Mouse (Mus musculus) natural killer cell, adult 2 months (primary cell): ENCODE data around the gene Gnb1.

ENCODE experiments used
- DNase-seq, 2 experiments: peaks; one replicate each; pipeline ENCODE4 v3.0.0; 2022; ENCODE audit warnings: low spot score in 2 of 2

Gnb1 gene

DNA sequence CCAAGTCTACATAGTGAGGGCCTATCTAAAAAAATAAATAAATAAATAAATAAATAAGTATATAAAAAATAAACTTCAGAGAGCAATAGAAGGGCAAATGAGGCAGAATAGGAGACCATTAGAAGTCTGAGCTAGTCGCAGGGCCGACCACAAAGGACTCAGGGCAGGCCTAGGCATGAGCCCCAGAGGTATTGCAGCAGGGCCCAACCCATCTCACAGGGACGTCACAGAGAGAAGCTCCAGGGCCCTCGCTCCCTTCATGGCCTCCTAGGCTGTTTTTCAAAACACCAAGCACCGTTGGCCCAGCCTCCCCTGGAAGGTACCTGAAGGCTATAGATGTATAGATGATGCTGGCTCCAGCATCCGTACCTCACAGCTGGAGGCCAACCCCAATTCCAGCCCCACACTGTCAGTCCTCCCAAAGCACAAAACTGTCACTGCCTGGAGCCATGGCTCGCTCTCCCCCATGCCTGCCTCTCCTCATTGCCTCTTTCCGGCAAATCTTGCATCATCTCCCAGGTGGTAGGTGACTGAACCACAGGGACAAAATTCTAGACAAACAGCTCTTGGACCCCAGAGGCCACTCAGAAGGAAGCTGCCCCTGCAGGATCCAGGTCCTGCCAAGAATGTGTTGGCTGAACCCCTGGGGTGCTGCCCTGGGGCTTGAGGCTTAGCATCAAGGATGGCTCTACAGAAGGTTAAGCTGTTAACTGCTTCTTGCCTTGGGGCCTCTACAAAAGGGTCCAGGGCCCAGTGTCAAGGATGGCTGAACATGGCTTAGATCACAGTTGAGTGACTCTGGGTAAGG is 8.2 kb upstream of the Gnb1 start:
- DNase-seq, result no peak

DNA sequence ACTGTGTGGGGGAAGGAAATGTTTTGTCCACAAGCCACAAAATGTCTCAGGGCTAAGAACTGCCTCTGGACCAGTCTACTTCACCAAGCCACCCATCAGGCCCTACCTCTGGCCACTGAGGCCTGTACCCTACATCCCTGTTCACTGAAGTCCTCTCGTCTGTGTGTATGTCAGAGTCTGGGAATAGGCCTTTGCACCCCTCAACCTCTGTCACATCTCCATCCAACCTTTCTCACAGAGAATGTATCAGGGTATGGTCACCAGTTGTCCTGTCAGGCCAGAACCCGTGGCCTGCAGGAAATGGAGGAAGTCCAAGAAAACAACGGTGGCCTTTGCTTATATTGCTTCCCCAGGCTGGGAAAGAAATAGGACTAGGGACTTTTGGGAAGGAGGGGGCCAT is 5.6 kb upstream of the Gnb1 start:
- DNase-seq, result no peak

DNA sequence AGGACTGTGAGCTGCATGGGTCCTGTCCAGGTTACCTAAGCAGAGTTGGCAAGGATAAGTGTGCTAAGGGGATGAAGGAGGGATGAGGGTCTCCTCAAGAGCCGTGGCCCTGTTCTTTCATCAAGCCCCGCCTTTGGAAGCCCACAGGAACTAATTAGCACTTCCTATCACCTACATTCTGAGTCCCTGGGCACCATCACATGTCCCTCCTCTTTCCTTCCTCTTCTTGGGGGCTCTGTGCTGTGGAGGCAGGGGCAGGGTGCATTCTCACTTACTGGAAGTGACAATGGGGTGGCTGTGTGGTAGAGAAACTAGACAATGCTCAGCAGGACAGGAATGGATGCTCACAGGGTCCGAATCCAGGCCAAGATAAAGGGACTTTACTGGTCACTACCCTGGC is 3.4 kb upstream of the Gnb1 start:
- DNase-seq, result no peak

DNA sequence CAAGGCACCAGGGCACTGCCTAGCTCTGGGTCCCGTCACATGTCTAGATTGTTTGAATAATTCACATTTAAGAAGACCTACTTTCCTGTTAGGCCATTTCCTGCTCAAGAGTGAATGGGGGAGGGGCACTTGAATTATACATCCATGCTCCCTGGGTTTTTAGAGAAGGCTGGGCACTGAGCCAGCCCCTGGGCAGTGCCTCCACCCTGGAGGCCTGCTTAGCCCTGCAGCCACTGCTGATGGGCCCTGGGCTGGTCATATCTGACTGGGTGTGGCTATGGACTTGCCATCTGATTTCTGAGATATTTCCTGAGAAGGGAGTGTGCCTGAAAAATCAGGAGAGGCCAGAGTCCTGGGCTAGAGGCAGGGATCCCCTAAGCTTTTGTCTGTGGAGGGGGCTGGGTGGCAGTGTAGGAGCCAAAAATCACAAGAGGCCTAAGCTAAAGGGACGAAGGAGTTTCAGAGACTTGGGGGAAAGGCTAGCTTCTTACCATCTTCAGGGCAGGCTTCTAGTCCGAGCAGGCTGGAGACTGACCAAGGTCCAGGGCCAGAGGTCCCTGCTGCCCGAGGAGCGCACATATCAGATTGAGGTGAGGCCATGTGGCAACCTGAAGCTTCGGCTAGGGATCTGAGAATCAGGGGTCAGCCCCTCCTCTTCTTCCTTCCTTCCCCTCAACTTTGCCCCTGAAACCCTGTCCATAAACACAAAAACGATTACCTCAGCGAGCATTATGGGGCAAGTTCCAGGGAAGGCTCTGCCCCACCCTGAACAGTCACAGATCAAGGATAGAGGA is 2.7 kb upstream of the Gnb1 start:
- no peak for DNase-seq

GRCm38 (mm10) chr4:155489101-155489970 is 1.8 kb upstream of the Gnb1 start:
- DNase-seq, result no peak

DNA sequence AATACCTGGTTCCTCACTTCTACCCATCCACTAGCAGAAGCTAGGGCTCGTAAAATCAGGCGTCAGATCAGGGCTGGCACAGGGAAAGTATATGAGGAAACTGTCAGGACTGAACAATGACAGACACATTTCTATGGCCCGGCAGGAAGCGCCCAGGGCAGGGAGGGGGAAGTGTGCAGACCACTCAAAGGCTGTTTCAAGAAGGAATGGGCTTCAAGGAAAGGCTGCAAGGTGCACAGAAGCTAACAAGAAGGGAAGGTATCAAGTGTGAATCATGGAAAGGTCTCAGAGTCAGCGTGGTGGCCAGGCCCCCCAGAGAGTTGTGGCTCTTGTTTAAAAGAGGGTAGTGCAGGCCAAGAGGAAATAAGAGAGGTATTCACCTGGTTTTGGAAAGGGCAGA is 705 bp upstream of the Gnb1 start:
- no peak for DNase-seq

DNA sequence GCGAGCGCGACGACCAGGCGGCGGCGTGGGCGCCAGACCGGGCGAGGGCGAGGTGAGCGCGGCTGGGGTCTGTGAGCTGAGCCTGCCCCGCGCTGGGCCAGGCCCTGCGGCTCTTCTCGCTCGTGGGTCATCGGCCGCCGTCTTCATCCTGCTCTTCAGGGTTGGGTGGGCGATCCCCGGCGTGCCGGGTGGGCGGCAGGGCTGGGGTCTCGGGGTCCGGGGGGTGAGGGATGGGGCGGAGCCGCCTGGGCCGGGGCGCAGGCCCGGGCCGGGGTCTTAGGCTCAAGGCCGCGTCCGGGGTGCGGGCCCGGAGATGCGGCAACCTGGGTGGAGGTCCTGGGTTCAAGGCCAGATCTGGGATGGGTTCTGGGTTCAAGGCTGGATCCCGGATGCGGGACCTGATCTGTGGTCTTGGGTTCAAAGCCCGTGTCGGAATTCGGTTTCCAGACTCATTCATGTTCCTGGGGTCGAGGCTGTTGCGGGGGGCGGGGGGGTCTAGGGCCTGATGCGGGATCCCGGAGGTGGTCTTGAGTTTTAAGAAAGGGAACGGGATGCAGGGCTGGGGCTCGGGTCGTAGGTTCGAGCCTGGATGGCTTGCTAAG is 469 bp downstream of the Gnb1 start:
- peak; percentile 14 to 28 for DNase-seq

DNA sequence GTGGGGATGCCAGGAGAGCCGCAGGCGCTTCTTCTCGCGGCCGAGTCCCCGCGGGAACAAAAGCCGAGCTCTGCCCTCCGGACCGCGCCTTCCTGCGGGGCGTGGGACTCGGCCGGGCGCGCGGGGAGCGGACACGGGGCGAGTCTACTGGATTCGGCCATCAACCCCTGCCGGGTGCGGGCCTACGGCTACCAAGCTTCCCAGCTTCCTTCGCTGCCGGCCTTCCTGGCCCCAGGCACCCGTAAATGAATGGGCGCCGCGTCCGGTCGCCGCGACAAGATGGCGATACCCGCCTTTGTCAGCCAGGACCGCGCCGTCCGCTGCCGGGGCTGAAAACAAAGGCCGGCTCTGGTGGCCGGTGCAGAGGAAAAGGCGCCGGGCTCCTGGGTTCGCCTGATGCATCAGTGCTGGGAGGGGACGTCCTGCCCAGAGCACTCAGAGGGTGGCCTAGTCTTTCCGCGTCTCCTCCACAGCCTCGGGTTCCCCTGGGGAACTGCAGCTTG is 1.0 kb downstream of the Gnb1 start:
- peak; percentile 39 to 40 for DNase-seq

DNA sequence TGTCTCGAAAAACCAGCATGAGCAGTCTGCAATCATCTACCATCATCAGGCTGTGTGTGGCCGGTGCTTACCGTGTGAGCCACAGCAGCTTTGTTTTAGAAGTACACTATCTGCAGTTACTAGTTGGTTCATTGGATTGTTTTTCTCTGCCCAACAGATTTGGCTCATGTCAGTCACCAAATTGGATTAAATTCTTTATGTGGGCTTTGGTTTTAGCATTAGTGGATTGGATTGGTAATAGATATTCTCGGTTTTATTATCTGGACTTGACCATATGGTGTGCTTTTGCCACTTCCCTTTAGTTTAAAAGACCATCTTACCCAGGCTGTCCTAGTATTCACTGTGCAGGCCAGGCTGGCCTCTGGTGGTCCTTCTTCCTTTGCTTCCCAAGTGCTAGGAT is 3.7 kb downstream of the Gnb1 start:
- DNase-seq, result no peak

GRCm38 (mm10) chr4:155497963-155498362 is 6.8 kb downstream of the Gnb1 start:
- no peak for DNase-seq

GRCm38 (mm10) chr4:155501126-155501525 is 10.0 kb downstream of the Gnb1 start:
- DNase-seq, result no peak

DNA sequence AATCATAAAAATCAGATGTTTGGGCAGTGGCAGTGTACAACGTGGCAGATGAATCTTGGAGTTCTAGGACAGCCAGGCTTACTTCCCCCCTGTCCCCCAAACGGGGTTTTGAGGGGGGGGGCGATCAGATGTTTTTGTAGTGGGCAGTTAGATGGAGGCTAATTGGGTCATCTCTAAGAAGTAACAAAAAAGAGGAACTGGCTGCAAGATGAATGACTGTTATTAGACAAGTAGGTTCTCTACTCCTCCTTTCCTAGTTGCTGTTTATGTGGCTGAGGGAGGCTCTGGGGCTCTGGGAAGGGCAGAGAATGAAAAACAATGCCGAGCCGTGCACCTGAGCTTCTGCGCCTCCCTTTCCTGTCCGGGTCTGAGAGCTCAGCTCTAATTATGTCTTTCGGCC is 13.9 kb downstream of the Gnb1 start:
- no peak for DNase-seq

GRCm38 (mm10) chr4:155505671-155506295 is 14.6 kb downstream of the Gnb1 start:
- DNase-seq, result no peak

- DNase-seq, result no peak
Observed at GRCm38 (mm10) chr4:155508614-155509013, 17.5 kb downstream of the Gnb1 start.

- no peak for DNase-seq
Observed at GRCm38 (mm10) chr4:155510981-155511380, 19.8 kb downstream of the Gnb1 start.

GRCm38 (mm10) chr4:155514810-155515209 is 23.6 kb downstream of the Gnb1 start:
- DNase-seq, result no peak

- no peak for DNase-seq
Observed at GRCm38 (mm10) chr4:155517948-155518517, 26.9 kb downstream of the Gnb1 start.

DNA sequence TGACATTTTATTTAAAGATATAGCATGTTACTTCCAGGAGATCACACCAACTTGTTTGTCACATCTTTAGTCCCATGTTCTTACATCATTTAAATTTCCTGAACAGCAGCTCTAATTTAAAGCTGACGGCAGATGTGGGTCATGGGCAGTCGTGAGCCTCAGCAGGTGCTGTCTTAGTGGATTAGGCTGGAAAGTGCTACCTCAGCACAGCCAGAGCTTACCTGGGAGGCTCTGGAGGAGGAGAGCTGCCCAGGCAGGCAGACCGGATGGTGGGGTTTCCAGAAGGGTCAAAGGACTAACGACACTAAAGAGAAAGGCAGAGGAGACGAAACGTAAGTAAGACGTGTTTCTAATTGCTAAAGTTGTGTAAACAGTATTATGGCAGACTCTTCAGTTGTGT is 31.2 kb downstream of the Gnb1 start:
- no peak for DNase-seq

DNA sequence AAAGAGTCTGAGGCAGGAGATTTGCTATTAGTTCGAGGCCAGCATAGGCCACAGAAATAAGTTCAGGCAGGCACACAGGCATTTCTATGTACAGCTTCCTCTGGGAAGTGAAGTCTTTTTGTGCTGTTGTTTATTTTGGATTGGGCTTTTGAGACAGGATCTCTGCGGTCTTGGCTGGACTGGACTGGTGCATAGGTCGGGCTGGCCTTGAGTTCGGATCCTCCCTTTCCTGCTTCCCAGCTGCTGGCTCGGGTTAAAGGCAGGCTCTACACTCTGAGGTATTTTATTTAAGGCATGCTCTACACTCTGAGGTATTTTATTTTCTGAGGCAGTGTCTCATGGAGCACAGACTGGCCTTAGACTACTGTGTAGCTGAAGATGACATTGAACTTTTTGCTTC is 34.6 kb downstream of the Gnb1 start:
- no peak for DNase-seq

GRCm38 (mm10) chr4:155529294-155529693 is 38.1 kb downstream of the Gnb1 start:
- no peak for DNase-seq

DNA sequence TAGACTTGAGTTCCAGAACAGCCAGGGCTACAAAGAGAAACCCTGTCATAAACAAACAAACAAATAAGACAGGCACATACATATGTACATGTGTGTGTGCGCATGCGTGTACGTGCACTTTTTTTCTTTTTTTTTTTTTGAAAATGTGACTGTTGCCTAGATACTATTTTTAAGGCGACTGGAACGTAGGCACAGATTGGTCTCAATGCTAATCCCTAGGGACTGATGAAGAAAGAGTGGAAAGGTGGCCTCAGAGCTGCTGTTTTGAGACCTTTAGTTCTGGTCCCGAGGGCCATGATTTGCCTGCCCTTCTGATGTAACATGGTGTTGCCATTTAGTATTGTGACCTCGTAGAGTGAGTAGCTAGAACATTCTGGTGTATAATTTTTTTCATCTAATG is 58.8 kb downstream of the Gnb1 start:
- no peak for DNase-seq
